Mouse (Mus musculus): ENCODE data around the gene Aco2. TPM values are rescaled to one million over a fixed set of nuclear protein-coding genes. Genes with fewer than 3 reads are reported as not detected.

Gene Aco2
- polyA plus RNA-seq, 1 experiment from 2014 or later: 559 TPM

DNA sequence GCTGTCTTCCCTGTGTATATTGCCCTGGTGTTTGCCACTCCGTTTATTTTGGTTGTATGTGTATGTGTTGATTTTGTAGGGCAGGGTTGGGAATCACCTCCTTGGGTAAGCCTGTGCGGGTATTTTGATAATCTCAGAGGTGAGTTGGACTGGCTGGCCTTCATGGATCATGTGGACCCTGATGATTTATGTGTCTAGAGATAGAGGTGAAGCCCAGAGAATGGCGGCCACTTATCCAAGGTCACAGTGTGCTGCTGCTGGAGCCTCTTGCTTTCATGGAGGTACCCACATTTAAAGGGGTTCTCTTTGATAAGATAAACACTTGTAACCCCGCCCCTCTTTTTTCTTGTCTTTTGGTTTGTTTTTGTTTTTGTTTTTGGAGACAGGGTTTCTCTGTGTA is 67.7 kb downstream of the Aco2 start:
- no peak for TF ChIP-seq CTCF (IDR thresholded peaks at IDR 0.05)
- no peak for DNase-seq (ENCODE audit: low read depth, low spot score)
- no peaks in the 10 kb centered on the region for H3K27me3 ChIP-seq
- ATAC-seq: no peak
- POLR2A ChIA-PET: no interaction called here
- in situ Hi-C loops (cut with MboI; ENCODE audit: low pct_unique_long_range_greater_than_20kb): no loop called here
- CTCF ChIA-PET: interaction anchor here (1.2 to 1.7 kb wide), 3 partner anchors 9 to 20 kb away, joined by 5 to 12 read pairs (median 6); no protein-coding TSS in a partner anchor

DNA sequence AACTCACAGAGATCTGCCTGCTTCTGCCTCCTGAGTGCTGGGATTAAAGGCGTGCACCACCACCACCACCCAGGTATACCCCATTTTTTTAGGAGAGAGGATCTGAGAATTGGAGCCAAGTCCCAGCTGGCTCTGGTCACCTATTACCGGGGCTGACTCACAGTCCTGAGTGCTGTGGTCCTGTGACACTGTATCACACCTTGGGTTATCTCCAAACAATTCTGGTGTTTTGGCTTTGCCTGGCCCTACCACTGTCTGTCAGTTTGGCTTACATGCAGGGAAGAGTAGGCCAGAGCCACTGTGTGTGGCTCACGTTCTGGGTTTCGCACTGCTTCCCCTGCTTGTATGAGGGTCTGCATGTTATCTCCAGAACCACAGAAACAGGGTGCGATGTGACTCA is 68.1 kb downstream of the Aco2 start:
- no peak for DNase-seq (ENCODE audit: low read depth, low spot score)
- POLR2A ChIA-PET: no interaction called here
- in situ Hi-C loops (cut with MboI; ENCODE audit: low pct_unique_long_range_greater_than_20kb): no loop called here
- CTCF ChIA-PET: no interaction called here
- no peaks in the 10 kb centered on the region for H3K27me3 ChIP-seq
- no peak for TF ChIP-seq CTCF (IDR thresholded peaks at IDR 0.05)
- ATAC-seq: no peak

DNA sequence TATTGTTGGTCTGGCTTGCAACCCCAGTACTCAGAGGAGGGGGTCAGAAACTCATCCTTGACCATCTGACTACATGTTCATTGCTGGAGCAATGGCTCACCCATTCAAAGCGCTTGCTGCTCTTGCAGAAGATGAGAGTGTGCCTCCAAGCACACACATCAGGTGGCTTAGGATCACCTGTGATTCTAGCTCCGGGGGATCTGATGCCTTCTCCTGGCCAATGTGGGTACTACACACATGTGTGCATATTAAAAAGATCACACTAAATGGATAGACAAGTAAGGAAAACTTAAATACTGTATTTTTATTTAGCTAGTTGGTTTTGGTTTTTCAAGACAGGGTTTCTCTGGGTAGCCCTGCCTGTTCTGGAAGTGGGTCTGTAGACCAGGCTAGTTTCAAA is 68.9 kb downstream of the Aco2 start:
- ChIA-PET CTCF (no interaction called here), POLR2A (no interaction called here)
- H3K27me3 ChIP-seq: no peaks in the 10 kb centered on the region
- ATAC-seq: no peak
- no peak for DNase-seq (ENCODE audit: low read depth, low spot score)
- in situ Hi-C loops (cut with MboI; ENCODE audit: low pct_unique_long_range_greater_than_20kb): no loop called here
- TF ChIP-seq CTCF (IDR thresholded peaks at IDR 0.05): no peak

DNA sequence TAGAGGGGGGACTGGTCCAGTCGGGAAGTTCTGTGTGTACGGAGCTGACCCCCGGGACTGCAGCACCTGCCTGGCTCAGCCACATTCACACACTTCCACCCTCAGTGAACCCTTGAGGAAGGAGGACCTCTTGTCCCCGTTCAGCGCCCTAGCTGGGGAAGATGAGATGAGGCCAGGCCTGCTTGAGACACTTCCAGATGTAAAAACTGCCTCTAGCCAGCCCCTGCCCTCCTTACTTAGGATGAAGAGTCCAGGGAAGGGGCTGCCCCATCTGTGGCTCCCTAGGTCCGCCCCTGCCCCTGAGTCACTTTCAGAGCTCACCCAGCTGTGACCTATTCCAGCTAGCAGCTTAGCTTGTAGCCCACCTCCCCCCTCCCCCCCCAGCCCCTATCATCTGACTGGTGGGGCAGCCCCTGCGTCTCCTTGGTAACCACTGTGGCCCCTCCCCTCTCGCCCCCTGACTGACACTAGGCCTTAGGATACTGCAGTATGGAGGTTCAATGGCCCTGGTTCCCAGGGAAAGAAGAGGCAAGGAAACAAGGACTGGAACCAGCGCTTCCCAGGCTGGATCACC is 71.2 kb downstream of the Aco2 start:
- H3K27me3 ChIP-seq: no peaks in the 10 kb centered on the region
- in situ Hi-C loops (cut with MboI; ENCODE audit: low pct_unique_long_range_greater_than_20kb): no loop called here
- no peak for ATAC-seq
- no peak for TF ChIP-seq CTCF (IDR thresholded peaks at IDR 0.05)
- no peak for DNase-seq (ENCODE audit: low read depth, low spot score)
- ChIA-PET CTCF (interaction anchor here (1.4 kb wide), 1 partner anchor 16 kb away, joined by 3 read pairs; no protein-coding TSS in a partner anchor), POLR2A (no interaction called here)

DNA sequence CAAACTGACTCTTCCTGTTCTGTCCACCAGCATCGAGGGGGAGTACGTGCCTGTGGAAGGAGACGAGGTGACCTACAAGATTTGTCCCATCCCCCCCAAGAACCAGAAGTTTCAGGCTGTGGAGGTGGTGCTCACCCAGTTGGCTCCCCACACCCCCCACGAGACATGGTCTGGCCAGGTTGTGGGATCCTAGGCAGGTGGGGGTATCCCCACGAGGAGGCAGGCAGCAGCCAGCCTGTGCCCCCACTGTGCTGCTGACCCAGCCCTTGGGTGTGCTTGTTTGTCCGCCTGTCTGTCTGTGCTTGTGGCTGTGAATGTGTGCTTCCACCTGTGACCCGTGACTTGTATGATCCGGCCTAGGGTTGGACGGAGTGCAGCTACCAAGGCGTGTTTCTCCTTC is 77.0 kb downstream of the Aco2 start:
- ATAC-seq (no peak), DNase-seq (ENCODE audit: low read depth, low spot score) (no peak)
- no peaks in the 10 kb centered on the region for H3K27me3 ChIP-seq
- ChIA-PET POLR2A (no interaction called here), CTCF (interaction anchor here (1.4 kb wide), 1 partner anchor 10 kb away, joined by 5 read pairs; no protein-coding TSS in a partner anchor)
- no peak for TF ChIP-seq CTCF (IDR thresholded peaks at IDR 0.05)
- in situ Hi-C loops (cut with MboI; ENCODE audit: low pct_unique_long_range_greater_than_20kb): no loop called here

DNA sequence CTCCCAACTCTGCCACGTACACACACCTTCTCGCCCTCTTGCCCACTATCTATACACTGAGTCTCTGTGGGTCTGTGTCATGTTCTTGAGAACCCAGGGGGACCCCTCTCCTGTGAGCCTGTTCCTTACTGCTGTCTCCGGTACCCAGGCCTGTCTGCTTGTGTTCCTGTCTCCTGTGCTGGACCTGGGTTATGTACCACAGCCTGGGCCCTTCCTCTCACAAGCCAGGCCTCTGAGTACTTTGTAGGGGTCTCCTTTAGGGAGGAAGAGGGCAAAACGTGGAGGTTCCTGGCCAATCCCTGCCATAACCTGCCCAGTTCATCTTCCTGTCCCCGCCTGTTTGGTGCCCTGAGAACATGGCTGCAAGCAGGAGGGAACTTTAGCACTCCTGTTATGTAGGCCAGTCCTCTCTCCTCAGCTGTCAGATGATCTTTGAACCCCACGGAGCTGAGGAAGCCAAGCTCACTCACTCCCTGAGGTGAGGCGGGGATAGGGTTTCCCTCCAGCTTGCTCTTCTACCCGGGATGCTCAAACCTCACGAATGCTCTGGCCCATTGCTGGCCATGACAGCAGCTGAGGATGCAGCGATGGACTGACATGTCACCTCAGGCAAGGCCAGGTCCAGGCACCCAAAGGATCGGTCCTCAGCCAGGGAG is 77.5 kb downstream of the Aco2 start:
- in situ Hi-C loops (cut with MboI; ENCODE audit: low pct_unique_long_range_greater_than_20kb): no loop called here
- ChIA-PET POLR2A (no interaction called here), CTCF (interaction anchor here (1.0 to 1.4 kb wide), 3 partner anchors 10 to 11 kb away, joined by 3 to 5 read pairs (median 3); no protein-coding TSS in a partner anchor)
- ATAC-seq (no peak), DNase-seq (ENCODE audit: low read depth, low spot score) (no peak)
- no peaks in the 10 kb centered on the region for H3K27me3 ChIP-seq
- TF ChIP-seq CTCF (IDR thresholded peaks at IDR 0.05): no peak

DNA sequence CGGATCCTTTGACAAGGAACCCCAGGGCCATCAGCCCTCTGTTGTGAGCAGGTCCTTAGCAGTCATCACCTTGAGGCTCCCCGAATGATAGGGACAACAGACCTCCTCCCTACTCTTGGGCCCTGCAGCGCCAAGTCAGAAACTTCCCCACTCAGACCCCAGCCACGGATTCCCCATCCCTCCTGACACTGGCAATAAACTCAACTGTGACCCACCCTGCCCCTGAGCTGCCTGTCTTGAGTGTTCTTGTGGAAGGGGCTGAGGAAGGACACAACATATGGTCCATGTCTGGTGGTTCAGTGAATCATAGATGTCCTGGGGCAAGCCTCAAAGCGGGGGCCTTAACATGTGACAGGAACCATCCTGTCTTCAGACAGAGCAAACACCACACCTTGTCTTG is 78.6 kb downstream of the Aco2 start:
- ChIA-PET CTCF (interaction anchor here (1.0 to 1.2 kb wide), 2 partner anchors 9 to 12 kb away, joined by 3 read pairs; no protein-coding TSS in a partner anchor), POLR2A (no interaction called here)
- TF ChIP-seq CTCF (IDR thresholded peaks at IDR 0.05): no peak
- ATAC-seq: no peak
- no peaks in the 10 kb centered on the region for H3K27me3 ChIP-seq
- DNase-seq (ENCODE audit: low read depth, low spot score): no peak
- in situ Hi-C loops (cut with MboI; ENCODE audit: low pct_unique_long_range_greater_than_20kb): no loop called here

DNA sequence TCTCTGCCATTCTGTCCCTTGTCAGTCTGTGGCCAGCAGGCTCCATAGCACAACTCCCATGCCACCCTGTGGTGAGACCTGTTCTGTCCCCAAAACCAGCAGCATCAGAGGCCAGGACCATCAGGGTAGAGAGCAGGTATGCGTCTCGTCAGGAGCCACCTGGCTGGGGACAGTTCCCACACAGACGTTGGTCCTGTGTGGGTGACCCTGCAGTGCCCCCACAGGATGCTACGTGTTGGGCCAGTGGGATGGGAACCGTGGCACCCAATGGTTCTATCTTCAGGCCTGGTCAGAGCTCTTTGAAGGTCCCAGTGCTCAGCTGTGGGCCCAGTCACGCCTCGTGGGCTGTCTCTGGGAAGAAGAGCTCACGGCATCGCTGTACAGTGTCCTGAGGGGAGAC is 79.0 kb downstream of the Aco2 start:
- in situ Hi-C loops (cut with MboI; ENCODE audit: low pct_unique_long_range_greater_than_20kb): no loop called here
- CTCF ChIA-PET: no interaction called here
- ATAC-seq (no peak), DNase-seq (ENCODE audit: low read depth, low spot score) (no peak)
- no peak for TF ChIP-seq CTCF (IDR thresholded peaks at IDR 0.05)
- POLR2A ChIA-PET: no interaction called here
- no peaks in the 10 kb centered on the region for H3K27me3 ChIP-seq

DNA sequence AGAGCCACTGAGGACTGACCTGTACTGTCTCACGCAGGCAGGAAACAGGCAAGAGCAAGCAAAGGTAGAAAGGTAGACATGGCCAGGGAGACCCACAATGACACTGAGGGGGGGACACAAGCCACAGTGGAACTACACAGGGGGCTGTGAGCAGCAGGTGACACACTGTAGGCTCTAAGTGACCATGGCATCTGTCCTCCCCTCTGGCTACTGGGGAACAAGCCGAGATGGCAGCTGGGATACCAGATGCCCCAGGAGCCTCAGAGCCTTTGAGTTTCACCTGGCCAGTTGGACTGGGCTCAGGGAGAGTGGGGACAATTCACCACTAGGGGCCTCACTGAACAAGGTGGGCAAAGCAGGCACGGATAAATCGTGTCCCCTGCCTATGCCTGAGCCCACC is 80.2 kb downstream of the Aco2 start:
- no peak for TF ChIP-seq CTCF (IDR thresholded peaks at IDR 0.05)
- POLR2A ChIA-PET: no interaction called here
- H3K27me3 ChIP-seq: no peaks in the 10 kb centered on the region
- CTCF ChIA-PET: no interaction called here
- no peak for DNase-seq (ENCODE audit: low read depth, low spot score)
- in situ Hi-C loops (cut with MboI; ENCODE audit: low pct_unique_long_range_greater_than_20kb): no loop called here
- no peak for ATAC-seq

DNA sequence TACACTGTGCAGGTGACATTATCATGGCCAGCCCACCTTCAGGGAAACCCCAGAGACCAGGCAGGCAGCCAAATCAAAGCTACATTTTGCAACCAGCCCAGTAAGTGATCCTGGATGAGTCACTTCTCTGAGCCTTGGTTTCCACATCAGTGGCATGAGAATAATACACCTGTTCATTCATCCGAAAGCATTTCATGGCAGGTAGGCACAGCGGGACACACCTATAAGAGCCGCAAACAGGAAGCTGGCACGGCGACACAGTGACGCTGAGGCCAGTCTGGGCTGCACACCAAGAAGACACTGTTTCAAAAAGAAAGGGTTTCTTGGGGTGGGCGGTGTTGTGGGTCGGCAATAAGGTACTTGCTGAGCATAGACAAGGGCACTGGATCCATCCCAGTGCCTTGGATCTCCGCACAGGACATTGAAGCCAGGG is 82.1 kb downstream of the Aco2 start:
- ATAC-seq: peak; percentile 4
- in situ Hi-C loops (cut with MboI; ENCODE audit: low pct_unique_long_range_greater_than_20kb): no loop called here
- no peaks in the 10 kb centered on the region for H3K27me3 ChIP-seq
- ChIA-PET POLR2A (no interaction called here), CTCF (interaction anchor here (1.1 kb wide), 1 partner anchor 17 kb away, joined by 4 read pairs; the partner anchor contains the start of gene Csdc2)
- no peak for DNase-seq (ENCODE audit: low read depth, low spot score)
- TF ChIP-seq CTCF (IDR thresholded peaks at IDR 0.05): no peak

DNA sequence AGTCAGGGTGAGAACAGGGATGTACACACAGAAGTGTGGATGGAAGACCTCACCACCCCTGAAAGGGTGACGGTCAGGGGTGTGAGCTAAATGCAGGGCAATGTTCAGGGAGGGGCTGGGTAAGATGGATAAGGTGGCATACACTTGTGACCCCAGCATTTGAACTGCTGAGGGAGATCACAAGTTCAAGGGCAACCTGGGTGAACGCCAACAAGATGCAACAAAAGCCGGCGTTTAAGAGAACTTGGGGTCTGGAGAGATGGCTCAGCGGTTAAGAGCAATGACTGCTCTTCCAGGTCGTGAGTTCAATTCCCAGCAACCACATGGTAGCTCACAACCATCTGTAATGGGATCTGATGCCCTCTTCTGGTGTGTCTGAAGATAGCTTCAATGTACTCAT is 82.6 kb downstream of the Aco2 start:
- TF ChIP-seq CTCF (IDR thresholded peaks at IDR 0.05): no peak
- ATAC-seq: no peak
- ChIA-PET CTCF (no interaction called here), POLR2A (no interaction called here)
- in situ Hi-C loops (cut with MboI; ENCODE audit: low pct_unique_long_range_greater_than_20kb): loop anchor here (5.0 kb wide), 1 partner anchor 43 kb away; no protein-coding TSS in a partner anchor
- no peaks in the 10 kb centered on the region for H3K27me3 ChIP-seq
- no peak for DNase-seq (ENCODE audit: low read depth, low spot score)

Data from Patski (cell line).